Mouse (Mus musculus): Measurements from ENCODE around the gene Rgl1.

GRCm38 (mm10) chr1:152594690-152595089, 171.5 kb downstream of the Rgl1 start:
- no peak for TF ChIP-seq POLR2A (IDR thresholded peaks at IDR 0.05; ENCODE audit: extremely low read depth, insufficient read depth, low read length)
- TF ChIP-seq CTCF (IDR thresholded peaks at IDR 0.05; ENCODE audit: low read depth, low read length) = no peak

All from liver, adult 2 months (tissue).